Mouse (Mus musculus): ENCODE results near the gene Snrnp35. TPM values are rescaled to one million over a fixed set of nuclear protein-coding genes. Genes with fewer than 3 reads are reported as not detected.
"Not testable (repeated sequence)": the region's sequence is repeated elsewhere in the genome, so short reads cannot be mapped to it uniquely, and the experiment has no call there.

Snrnp35 gene
- total RNA-seq, 2 experiments from 2014 or later: 21.0 to 28.1 TPM

DNA sequence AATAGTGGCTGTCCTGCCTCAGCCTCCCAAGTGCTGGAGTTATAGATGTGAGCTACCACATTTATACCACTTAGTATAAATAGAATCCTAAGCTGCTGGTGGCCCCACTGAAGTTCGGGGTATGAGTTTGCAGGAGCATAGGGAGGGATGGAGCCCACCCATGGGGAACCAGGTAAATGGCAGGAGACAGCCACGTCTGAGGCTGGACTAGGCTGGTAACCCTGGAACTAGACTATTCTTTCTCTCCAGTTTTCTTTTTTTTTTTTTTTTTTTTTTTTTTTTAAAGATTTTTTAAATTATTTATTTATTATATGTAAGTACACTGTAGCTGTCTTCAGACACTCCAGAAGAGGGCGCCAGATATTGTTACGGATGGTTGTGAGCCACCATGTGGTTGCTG is 17.1 kb downstream of the Snrnp35 start:
- DNase-seq (ENCODE audit: low spot score): not testable (repeated sequence)

DNA sequence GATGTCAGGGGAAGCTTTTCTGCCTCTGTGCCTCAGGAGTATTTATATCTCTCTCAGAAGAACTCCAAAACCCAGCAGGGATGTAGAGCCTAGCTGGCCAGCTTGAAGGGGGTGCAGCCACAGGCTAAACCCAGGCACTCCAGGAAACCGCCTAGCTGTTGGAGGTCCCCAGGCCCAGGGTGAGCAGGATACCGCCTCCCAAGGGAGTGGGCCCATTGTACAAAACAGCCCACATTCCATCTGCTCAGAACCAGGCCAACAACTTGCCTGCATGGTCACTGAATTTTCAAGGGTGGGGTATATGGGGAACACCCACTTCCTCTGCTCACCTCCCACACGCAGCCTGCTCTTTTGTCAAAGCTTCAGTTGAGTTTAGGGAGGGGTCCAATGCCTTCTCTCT is 17.6 kb downstream of the Snrnp35 start:
- DNase-seq (ENCODE audit: low spot score): no peak

DNA sequence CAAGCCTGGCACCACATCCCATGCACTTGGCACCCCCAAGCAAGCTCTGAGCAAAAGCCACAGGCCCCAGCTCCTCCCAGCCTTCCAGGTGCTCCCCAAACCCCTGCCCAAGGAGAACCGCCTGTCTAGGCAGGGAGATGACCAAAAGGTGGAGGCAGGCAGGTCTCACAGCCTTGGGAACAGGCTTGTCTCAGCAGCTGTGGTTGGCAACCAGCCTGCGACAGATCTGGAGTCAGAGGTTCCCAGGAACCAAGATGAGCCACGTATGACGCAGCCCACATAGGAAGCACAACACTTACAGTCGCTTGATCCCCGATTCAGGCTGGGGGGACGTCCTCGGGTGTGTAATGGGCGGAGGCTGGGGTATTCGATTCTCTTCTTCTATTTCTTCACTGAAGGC is 18.6 kb downstream of the Snrnp35 start:
- DNase-seq (ENCODE audit: low spot score): peak; percentile 51

DNA sequence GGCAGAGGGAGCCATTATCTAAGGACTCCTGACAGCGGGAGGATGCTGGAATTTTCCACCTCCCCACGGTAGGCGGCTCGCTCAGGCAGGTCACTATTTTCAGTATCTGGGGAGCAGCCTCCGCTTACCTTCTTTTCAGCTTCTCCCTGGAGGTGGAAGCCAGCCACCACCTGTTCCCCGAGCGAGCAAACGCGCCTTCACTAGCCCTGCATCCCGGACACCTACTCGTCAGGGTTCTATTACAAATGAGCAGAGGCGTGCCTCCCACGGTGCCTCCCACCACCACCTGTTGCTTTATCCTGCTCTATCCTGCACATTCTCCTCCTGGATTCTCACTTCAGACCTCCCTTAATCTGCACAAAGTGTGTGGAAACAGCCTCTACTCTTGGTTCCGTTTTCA is 20.8 kb downstream of the Snrnp35 start:
- no peak for DNase-seq (ENCODE audit: low spot score)

DNA sequence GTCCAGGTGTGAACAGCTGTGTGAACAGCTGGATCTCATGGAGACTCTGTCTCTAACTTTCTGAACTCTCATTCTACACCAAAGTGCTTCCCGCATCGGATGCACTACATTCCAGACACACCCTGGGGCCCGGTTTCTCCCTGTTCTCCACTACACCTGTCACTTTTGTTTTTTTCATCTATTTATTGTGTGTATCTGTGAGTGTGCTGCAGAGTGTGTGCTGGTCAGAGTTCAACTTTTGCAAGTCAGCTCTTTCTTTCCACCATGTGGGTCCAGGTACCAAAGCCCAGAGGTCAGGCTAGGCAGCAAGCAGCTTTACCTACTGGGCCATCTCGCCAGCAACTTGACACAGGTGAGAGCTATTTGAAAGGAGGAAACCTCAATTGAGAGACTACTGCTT is 22.3 kb downstream of the Snrnp35 start:
- no peak for DNase-seq (ENCODE audit: low spot score)

DNA sequence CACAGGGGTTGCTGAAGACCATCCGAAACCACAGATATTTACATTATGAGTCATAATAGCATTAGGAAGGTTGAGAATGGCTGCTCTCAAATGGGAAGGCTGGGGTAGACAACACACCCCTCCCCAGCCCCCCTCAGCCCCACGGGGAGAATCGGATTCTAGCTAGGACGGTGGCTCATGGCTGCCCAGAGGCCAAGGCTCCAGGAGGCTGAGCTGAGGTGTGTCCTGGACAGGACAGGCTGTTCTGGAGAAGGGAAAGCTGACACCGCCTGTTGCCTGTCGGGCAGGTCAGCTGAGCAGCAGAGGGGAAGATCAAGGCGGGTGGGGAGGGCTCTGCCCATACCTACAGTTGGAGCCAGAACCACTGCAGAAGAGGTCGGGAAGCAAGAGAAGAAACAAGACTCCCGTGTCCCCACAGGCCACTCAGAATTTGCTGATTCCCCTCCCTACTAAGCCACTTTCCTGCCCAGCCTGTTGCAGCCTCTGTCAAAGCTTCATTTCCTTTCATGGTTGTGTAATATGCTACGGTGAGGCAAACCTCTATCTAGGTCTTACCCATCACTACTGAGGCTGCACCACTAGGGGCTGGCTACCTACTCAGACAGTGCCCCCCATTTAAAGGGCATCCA is 23.9 kb downstream of the Snrnp35 start:
- peak; percentile 88 for DNase-seq (ENCODE audit: low spot score)

DNA sequence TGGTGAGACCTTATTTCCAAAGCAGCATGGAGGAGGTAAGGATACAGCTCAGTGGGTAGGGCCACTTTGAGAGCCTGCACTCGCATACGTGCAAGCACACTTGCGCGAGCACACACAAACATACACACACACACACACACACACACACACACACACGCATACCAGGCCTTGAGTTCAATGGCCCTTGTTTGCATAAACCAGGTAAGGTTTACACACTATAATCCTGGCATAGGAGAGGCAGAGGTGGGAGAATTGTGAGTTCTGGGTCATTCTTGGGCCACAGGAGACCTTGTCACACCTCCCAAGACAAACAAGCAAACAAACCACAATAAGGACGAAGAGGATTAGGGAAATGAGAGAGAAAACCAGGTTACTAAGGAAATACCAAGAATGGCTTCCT is 26.3 kb downstream of the Snrnp35 start:
- DNase-seq (ENCODE audit: low spot score): no peak

DNA sequence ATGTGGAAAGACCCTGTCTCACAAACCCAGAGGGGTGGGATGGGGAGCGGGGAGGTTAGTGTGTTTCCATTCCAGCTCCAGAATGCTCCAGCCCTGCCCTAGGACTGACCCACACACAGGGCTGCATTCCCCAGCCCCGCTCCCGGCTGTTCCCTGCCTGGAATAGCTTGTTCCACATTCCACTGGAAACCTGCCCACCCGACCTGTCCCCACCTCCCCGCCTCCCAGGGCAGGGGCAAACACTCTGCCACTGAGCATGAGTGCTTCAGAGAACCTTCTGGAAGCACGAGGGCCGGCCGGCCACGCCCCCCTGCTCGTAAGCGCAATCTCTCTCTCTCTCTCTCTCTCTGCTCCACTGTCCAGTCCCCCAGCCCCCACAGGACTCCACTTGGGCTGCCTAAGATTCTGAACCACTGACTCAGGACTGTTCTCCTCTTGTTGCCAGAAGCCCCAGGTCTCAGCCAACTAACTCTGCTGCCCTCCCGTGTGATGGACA is 26.9 kb downstream of the Snrnp35 start:
- DNase-seq (ENCODE audit: low spot score): peak; percentile 93

DNA sequence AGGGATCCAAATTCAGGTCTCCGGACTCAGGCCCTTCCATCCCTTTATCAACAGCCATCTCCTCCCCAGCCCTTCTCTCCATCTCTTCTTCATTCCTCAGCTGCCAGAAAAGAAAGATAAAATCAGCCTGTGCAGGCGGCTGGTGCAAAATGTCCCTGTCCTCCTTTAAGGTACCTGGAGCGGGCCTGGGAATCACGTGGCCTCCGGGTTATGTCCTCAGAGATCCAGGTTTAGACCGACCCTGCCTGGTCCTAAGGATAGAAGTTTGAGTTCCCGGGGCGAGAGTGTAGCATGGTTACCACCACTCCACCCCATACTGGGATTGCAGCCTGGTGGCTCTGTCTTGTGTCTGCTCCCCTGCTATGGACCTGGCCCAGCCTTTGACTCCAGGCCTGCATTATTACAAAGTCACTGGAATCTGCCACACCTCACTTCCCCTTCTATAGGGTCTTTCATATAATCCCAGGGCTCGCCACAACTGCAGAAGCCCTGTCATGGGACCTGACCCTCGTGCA is 27.7 kb downstream of the Snrnp35 start:
- peak; percentile 76 for DNase-seq (ENCODE audit: low spot score)

DNA sequence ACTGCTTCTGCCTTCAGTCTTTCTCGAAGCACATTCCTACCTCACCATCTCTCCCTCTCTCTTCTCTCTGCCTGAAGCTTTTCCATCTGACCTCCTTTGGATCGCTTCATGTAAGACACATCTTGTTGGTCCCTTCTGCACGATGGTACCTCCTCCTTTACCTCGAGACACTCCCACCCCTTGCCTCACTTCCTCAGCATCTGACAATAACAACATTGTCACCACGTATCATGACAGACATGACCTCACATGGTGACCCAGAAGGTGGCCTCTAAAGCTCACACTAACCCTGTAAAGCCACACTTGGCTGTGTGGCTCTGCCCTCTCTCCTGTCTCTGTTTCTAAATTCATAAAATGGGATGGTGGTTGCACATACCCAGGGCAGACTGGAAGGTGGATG is 32.9 kb downstream of the Snrnp35 start:
- no peak for DNase-seq (ENCODE audit: low spot score)

DNA sequence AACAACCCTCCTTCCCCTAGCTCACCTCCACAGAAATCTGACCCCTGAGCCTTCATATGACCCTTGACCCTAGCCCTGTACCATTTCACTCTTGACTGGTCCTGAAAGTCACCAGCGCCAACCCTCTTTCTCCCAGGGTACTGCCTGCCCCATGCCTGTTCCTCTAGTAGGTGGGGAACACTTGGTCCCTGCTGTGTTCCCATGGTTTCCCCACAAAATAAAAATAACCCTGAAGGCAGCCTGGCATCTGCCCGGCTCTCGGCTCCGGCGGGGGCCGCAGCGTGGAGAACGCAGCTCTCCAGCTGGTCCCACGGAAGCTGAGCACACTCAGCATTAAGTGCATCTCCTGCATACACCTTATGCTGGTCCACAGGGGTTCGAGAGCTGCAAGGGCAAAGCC is 35.7 kb downstream of the Snrnp35 start:
- no peak for DNase-seq (ENCODE audit: low spot score)

DNA sequence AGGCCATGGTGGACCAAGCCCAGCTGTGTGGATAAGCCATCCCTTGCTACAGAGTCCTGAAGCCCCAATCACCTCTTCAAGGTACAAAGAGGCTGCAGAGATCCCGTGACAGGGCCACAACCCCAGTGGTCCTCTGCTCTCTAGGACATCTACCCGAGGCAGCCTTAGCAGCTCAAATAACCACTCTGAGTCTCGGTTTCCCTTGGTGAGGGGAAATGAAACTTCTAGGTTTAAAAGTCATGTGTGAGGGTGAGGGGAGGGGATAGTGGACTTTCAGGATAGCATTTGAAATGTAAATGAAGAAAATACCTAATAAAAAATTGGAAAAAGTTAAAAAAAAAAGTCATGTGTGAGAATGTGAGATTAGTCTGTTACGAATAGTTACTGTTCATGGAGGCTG is 38.7 kb downstream of the Snrnp35 start:
- no peak for DNase-seq (ENCODE audit: low spot score)

DNA sequence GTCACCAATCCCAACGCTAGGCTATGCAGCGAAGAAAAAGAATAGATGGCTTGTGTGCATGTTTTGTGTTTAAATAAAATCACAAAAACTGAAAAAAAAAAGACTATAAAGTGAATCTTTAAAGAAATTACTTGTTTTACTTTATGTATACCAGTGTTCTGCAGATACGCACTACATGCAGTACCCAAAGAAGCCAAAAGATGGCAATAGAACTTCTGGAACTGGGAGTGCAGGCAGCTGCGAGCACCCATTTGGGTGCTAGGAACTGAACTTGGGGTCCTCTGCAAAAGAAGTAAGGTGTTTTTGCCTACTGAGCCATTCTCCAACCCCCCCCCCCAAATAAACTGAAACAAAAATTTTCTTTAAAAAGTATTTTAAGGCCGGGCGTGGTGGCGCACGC is 40.1 kb downstream of the Snrnp35 start:
- no peak for DNase-seq (ENCODE audit: low spot score)

DNA sequence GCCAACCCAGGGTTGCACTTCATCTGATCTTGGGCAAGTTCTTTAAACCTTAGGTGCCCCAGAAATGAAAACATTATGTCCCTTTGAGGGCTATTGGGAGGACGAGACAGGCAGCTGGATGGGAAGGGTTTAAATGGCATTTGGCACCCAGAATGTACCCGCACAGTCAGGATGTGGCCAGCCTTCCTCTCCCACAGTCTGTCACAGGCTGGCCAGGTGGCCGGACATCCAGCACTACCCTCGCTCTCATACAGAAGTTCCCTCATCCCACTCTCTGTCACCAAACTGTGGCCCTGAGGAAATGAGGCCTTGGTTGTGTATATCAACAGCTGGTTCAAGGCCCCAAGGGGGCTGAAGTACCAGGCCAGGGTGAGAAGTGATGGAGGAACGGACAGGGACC is 42.0 kb downstream of the Snrnp35 start:
- DNase-seq (ENCODE audit: low spot score): no peak

DNA sequence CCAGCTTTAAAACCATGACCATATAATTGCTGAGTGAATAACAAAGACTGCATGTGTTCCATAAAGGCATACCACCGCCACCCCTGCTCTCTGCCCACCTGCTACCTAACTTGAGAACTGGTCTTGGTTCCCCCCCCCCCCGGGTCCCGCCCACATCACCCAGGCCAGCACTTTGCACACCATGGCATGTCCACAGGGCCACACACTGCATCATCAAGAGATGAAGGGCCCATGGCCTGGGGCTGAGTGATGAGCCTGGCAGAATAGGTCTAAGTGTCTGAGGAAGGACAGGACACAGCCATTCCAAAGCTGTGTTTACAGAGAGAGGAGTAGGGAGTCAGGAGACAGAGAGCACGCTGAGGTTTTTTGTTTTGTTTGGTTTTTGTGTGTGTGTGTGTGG is 45.4 kb downstream of the Snrnp35 start:
- DNase-seq (ENCODE audit: low spot score): no peak

DNA sequence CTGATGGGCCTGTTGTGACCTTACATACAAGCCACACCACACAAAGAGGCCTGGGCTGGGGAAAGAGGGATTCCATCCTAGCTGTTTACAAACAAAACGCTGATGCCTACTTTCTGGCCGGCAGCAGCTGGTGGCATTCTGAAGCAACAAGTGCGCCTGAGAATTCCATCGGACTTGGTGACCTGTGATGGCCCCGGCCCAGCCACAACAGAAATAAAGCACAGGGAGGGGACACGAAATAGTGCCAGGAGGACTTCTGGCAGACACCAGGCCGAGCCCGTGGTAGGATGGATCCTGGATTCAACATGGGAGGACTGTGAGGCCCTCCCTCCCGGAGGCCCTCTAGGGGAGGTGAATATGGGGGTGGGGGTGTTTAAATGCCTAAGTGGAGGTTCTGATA is 45.9 kb downstream of the Snrnp35 start:
- peak; percentile 81 for DNase-seq (ENCODE audit: low spot score)

DNA sequence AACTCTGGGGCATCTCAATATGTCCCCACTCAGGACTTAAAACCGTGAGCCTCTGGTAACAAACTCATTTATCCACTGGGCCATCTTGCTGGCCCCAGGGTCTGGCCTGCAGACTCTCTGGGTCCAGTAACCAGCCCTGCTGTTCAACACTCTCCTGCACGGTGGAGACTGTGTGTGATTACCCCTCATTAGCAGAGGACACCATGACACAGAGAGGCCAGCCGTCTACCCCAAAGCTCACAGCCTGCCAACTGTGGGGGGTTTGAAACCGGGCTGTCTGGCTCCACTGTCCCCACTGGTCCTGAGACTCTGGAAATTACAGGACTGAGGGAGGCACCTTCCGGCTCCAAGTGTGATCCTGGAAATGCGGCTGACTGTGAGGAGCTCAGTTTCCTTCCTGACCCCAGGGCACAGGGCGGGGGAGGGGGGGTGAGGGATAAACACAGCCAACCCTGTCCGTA is 46.3 kb downstream of the Snrnp35 start:
- peak; percentile 61 for DNase-seq (ENCODE audit: low spot score)

DNA sequence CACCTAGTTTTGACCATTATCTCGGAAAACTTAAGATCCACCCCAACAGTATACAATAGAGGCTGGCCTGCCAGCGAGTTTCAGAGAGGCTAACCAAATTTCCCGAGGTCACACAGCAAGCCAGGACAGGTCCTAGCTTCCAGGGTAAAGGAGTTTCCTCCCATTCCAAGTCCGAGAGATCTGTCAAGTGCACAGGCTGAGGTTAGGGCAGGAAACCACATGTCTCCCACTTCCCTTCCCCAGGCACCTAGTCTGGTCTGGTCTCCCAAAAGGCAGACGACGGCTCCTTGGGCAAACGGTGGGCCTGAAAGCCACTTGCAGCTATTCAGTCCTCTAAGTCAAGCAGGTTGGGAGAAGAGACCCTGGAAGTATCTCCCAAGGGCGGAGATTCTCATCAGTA is 46.8 kb downstream of the Snrnp35 start:
- DNase-seq (ENCODE audit: low spot score): peak; percentile 32

DNA sequence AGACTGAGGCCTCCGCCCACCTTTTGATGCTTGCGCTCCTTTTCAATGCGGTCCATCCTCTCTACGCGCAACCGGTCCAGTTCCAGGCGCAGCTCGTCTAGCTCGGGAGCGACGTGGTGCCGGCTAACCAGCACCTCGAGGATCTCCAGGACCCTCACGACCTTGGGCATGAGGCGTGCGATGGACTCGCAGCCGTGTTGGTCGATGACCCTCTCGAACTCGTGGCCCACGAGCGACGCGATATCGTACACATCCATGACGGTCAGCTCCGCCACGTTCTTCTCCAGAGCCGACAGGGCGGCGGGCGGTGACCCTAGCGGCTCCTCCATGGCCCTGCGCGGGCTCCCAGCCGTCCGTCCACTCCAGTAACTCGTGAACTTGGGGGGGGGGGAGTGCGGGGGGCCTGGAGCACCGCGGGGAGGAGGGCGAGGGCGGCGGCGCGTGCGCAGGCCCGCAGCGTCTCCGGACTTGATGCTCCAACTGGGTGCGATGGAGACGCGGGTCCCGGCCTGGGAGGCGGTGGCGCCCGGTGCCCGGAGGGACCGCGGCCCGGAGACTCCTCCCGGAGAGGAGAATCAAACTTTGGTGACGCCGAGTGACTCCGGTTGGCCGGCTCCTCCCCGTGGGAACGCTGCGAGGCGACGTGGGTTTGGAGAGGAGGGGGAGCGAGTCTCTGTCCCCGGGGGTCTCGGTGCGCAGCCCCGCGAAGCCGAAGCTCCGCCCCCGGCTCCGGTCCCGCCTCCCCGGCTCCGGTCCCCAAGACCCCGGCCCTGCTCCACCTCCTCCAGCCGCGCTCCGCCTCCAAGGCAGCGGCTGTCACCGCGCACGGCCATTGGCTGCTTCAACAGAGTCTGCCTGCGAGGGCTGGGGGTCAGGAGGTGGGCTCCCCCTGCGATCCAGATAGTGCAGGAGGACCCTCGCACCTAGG is 48.0 kb downstream of the Snrnp35 start, which contains the start of gene Rilpl1:
Rilpl1 (minus strand) TSS at position 737 of the 928 bp plus-strand sequence.
- peak; percentile 83 for DNase-seq (ENCODE audit: low spot score)

DNA sequence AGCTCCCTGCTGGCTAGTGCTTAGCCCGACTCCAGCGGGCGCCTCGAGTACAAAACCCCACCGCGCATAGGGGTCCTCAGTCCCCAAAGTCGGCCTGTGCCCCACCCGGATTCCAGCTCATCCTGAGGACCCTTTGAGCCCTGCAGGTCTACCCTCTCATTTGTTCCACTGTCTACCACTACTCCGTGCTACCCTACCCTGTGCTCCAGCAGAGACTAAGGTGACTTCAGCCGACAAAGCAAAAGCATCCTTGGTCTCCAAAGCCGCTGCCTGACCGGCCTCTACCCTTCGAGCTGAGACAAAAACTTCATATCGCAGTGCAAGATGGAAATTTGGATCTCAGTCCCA is 48.6 kb downstream of the Snrnp35 start:
- no peak for DNase-seq (ENCODE audit: low spot score)

DNA sequence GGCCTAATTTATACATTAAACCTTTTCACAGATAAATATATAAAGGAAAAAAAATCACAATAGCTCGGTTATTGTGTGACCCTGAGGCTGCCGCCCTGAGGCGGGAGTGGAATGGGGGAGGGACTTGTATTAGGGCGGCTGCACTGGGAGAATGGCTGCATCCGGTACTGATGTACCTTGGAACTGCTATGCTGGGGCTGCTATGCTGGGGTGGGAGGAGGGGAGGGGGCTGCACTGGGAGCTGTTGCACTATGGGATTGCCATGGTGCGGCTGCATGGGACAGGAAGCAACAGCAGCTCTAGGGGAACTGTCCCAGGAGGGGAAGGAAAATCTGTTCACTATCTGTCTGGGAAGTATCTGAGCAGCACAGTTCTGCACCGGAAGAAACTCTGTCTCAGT is 49.5 kb downstream of the Snrnp35 start:
- DNase-seq (ENCODE audit: low spot score): no peak

DNA sequence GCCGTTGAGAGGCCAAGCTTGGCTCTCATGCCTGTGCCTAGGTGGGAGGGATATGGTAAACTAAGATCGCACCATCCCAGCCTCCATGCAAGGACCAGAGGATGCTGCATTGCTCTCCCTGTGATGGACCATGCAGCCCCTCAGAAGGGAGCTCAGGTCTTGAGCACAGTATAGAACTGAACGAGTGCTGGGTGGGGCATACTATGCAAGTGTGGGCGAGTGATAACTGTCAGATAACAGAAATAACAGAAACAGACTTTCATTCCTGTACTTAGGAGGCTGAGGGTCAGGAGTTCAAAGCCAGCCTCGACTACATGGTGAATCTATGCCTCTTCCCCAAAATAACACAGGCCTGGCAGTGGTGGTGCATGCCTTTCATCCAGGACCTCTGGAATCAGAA is 52.1 kb downstream of the Snrnp35 start:
- no peak for DNase-seq (ENCODE audit: low spot score)

DNA sequence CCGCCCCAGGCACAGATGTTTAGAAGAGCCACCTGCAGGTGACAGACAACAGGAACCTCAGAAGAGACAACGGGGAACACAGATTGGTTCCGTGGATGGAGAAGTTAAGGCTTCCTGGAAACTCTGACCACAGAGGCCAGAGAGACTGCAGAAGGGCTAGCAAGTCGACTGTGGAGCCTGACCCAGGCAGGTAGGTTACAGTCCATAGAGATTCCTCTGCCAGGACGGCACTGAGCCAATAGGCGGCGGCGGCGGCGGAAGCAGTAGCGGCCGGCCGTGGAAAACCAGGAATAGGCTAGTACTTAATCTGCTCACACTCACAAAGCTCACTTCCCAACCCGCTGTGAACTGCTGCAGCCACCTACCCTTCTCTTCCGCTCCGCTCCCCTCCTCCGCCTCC is 53.8 kb downstream of the Snrnp35 start:
- peak; percentile 54 for DNase-seq (ENCODE audit: low spot score)
